Mouse (Mus musculus): Measurements from ENCODE around the gene Mrpl28.

DNA sequence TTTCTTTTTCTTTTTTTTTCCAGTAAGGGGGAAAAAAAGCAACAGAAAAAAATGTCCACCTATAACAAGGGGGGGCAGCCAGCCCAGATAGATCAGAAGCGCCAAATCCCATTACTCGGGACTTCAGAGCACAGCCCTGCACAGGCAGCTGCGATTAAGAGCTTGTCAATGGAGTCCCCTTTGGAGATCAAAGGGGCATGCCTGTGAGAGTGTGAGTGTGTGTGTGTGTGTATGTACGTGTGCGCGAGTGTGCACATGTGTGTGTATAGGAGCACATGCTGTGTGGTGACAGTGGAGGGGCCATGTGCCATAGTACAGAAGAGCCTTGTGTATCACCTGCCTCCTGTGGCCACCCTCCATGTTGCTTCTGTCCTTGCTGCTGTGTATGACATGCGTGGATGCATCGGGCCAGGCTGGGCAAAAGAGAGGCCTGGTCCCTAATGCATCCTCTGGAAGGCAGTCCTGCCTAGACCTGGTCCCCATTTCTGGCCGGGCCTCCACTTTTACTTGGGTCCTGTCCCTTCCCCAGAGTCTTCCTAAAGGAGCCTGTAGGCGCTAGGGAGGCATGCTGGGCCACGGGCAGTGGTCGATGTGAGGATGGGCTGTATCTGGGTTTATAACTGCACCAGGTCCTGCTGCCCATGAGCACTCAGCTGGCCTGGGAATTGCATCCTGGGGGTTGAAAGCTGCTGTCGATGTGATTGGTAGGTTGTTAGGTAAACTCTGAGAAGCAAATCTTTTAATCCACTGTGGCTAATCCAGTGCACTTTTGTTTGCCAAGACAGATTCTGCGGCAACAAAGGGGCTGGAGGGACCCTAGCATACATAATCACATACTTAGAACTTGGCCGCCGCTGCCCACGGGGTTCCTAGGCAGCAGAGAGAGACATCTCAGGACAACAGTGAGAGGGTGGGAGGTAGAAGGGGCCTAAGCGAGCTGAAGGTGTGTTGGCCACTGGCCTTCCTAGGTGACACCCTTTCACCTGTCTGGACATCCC is 8.9 kb downstream of the Mrpl28 start:
- no peak for TF ChIP-seq CTCF (IDR thresholded peaks at IDR 0.05; ENCODE audit: low read depth)
- no peak for TF ChIP-seq EP300 (IDR thresholded peaks at IDR 0.05; ENCODE audit: low read depth)

All from liver, embryonic 14.5 days (tissue).